Mouse (Mus musculus): ENCODE results near the gene Nsun5. TPM values are rescaled to one million over a fixed set of nuclear protein-coding genes. Genes with fewer than 3 reads are reported as not detected.

Nsun5 gene
- total and polyA plus RNA-seq, 3 experiments, result 21.0 to 27.6 (median 26.2) TPM

DNA sequence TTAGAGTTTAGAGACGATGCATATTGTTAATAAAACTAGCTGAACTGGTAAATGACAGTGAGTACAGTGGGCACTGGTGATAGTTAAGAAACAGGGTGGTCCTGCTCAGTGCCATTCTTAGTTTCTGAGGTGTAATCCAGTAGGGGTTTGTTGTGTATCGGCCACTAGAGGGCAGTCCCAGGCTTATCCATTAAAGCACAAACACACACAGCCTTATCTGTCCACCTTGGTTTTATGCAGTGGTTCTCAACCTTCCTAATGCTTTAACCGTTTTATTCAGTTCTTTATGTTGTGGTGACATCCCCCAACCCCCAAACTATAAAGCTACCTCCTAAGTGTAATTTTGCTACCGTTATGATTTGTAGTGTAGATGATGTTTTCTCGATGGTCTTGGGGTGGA lies 26.1 kb downstream of the Nsun5 start:
- Histone ChIP-seq H3K4me1 (ENCODE audit: insufficient read depth, low read depth, low read length) (peaks cover 41% of the 10 kb centered on the region), H3K36me3 (replicated peaks) (peaks cover 19% of the 10 kb centered on the region), H3K4me3 (ENCODE audit: low read depth, low read length) (no peak overlapping the region), H3K27me3 (ENCODE audit: insufficient read depth, low read length) (peaks cover 6% of the 10 kb centered on the region; the same call in 1 of the 2 replicates), H3K9me3 (replicated peaks) (no peaks in the 10 kb centered on the region)
- no peak for DNase-seq (ENCODE audit: low spot score)
- no peak for ATAC-seq (ENCODE audit: extremely low read depth, insufficient number of reproducible peaks, low FRiP score, poor library complexity, severe bottlenecking)
- TF ChIP-seq GATA1 (IDR thresholded peaks at IDR 0.05; ENCODE audit: borderline replicate concordance, low read length) (no peak), CTCF (IDR thresholded peaks at IDR 0.05; ENCODE audit: low read depth, low read length) (peak; percentile 55)

DNA sequence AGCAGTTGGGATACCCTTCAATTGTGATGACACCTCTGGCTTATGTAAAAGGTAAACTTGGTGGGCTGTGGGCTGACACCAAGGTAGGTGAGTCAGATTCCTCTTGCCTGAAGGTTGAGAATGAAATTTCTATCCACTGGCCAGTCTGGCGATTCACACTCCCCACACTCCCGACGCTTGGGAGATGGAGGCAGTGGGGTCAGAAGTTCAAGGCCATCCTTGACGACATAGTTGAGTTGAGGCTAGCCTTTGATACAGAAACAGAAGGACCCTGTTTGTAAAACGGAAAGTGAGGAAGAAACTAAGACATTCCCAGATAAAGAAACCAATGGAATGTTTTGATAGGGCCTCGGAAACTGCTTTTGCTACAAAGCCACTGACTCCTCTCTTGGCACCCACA lies 29.6 kb downstream of the Nsun5 start:
- Histone ChIP-seq H3K4me1 (ENCODE audit: insufficient read depth, low read depth, low read length) (peaks cover 16% of the 10 kb centered on the region), H3K4me3 (ENCODE audit: low read depth, low read length) (no peak overlapping the region), H3K36me3 (replicated peaks) (no peaks in the 10 kb centered on the region), H3K27me3 (ENCODE audit: insufficient read depth, low read length) (peaks cover 8% of the 10 kb centered on the region), H3K9me3 (replicated peaks) (no peaks in the 10 kb centered on the region)
- ATAC-seq (ENCODE audit: extremely low read depth, insufficient number of reproducible peaks, low FRiP score, poor library complexity, severe bottlenecking), result no peak
- DNase-seq (ENCODE audit: low spot score), result no peak
- TF ChIP-seq CTCF (IDR thresholded peaks at IDR 0.05; ENCODE audit: low read depth, low read length) (no peak), TAL1 (conservative IDR thresholded peaks at IDR 0.05; ENCODE audit: low read depth, low read length) (no peak), GATA2 (IDR thresholded peaks at IDR 0.05; ENCODE audit: borderline replicate concordance, low read depth, low read length) (no peak), POLR2AphosphoS5 (IDR thresholded peaks at IDR 0.05; ENCODE audit: insufficient replicate concordance, low read depth, low read length) (no peak), GATA1 (IDR thresholded peaks at IDR 0.05; ENCODE audit: borderline replicate concordance, low read length) (no peak)

DNA sequence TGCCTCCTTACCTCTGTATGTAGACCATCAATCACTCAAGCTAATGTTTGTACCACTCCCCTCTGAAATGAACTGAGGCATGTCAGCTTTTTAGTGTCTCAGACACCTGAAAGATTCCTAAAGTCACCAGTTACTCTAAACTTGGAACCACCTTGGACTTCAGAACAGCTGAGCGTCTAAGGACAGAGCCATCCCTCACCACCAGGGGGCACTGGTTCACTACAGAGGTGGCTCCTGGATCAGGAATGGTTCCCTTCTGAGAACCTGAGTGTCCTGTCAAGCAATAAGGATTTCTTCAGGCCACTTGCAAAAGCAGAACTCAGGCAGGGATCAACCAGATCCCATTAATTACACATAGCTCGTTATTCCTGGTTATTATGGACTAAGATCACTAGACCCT lies 30.5 kb downstream of the Nsun5 start:
- Histone ChIP-seq H3K27me3 (ENCODE audit: insufficient read depth, low read length) (peaks cover 12% of the 10 kb centered on the region), H3K4me3 (ENCODE audit: low read depth, low read length) (no peak overlapping the region), H3K9me3 (replicated peaks) (no peaks in the 10 kb centered on the region), H3K36me3 (replicated peaks) (no peaks in the 10 kb centered on the region), H3K4me1 (ENCODE audit: insufficient read depth, low read depth, low read length) (peaks cover 11% of the 10 kb centered on the region)
- ATAC-seq (ENCODE audit: extremely low read depth, insufficient number of reproducible peaks, low FRiP score, poor library complexity, severe bottlenecking) (no peak; the same call in 1 of the 2 replicates), DNase-seq (ENCODE audit: low spot score) (peak; percentile 44)
- TF ChIP-seq GATA1 (IDR thresholded peaks at IDR 0.05; ENCODE audit: borderline replicate concordance, low read length) (no peak), POLR2AphosphoS5 (IDR thresholded peaks at IDR 0.05; ENCODE audit: insufficient replicate concordance, low read depth, low read length) (no peak), GATA2 (IDR thresholded peaks at IDR 0.05; ENCODE audit: borderline replicate concordance, low read depth, low read length) (no peak), TAL1 (conservative IDR thresholded peaks at IDR 0.05; ENCODE audit: low read depth, low read length) (no peak), CTCF (IDR thresholded peaks at IDR 0.05; ENCODE audit: low read depth, low read length) (peak; percentile 92)

DNA sequence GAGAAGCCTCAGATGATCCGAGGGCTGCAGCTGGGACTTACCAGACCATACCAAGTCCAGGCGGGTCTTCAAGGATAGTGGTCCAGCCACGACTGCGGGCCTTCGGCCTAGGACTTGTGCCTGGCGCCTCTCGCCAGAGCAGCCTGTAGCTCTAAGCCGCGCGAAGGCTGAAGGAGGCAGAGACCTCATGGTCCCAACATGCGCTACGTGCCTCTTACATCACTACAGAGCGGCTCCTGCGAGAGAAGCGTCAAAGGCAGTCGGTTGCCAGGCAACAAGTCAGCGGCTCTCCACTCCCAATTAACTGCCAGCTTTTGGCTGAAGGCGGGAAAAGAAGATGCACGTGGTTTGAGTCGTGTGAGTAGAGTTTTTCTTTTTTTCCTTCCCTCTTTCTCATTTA lies 34.9 kb downstream of the Nsun5 start:
- DNase-seq (ENCODE audit: low spot score), result no peak
- Histone ChIP-seq H3K9me3 (replicated peaks) (no peaks in the 10 kb centered on the region), H3K36me3 (replicated peaks) (no peaks in the 10 kb centered on the region), H3K4me3 (ENCODE audit: low read depth, low read length) (no peak overlapping the region), H3K27me3 (ENCODE audit: insufficient read depth, low read length) (peaks cover 29% of the 10 kb centered on the region), H3K4me1 (ENCODE audit: insufficient read depth, low read depth, low read length) (no peaks in the 10 kb centered on the region)
- TF ChIP-seq GATA1 (IDR thresholded peaks at IDR 0.05; ENCODE audit: borderline replicate concordance, low read length), result no peak
- no peak for TF ChIP-seq POLR2AphosphoS5 (IDR thresholded peaks at IDR 0.05; ENCODE audit: insufficient replicate concordance, low read depth, low read length)
- no peak for TF ChIP-seq TAL1 (conservative IDR thresholded peaks at IDR 0.05; ENCODE audit: low read depth, low read length)
- TF ChIP-seq CTCF (IDR thresholded peaks at IDR 0.05; ENCODE audit: low read depth, low read length), result no peak
- no peak for TF ChIP-seq GATA2 (IDR thresholded peaks at IDR 0.05; ENCODE audit: borderline replicate concordance, low read depth, low read length)
- ATAC-seq (ENCODE audit: extremely low read depth, insufficient number of reproducible peaks, low FRiP score, poor library complexity, severe bottlenecking), result no peak

DNA sequence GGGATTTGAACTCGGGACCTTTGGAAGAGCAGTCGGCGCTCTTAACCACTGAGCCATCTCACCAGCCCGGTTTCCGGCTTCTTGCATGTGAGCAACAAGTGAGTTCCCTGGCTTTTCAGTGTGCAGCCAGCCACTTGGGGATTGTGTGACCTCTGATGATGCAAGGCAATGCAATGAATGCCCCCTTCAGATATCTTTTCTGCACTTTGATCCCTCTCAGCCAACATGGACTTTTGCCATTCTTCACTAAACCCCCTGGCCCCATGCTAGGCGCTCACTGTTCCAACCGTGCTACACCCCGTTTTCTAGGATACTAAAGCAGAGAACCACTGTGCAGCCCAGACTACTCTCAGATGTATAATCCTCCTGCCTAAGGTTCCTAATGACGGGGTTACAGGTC lies 35.7 kb downstream of the Nsun5 start:
- Histone ChIP-seq H3K36me3 (replicated peaks) (no peaks in the 10 kb centered on the region), H3K27me3 (ENCODE audit: insufficient read depth, low read length) (peaks cover 31% of the 10 kb centered on the region), H3K9me3 (replicated peaks) (no peaks in the 10 kb centered on the region), H3K4me3 (ENCODE audit: low read depth, low read length) (no peak overlapping the region), H3K4me1 (ENCODE audit: insufficient read depth, low read depth, low read length) (no peaks in the 10 kb centered on the region)
- no peak for TF ChIP-seq GATA1 (IDR thresholded peaks at IDR 0.05; ENCODE audit: borderline replicate concordance, low read length)
- no peak for TF ChIP-seq GATA2 (IDR thresholded peaks at IDR 0.05; ENCODE audit: borderline replicate concordance, low read depth, low read length)
- TF ChIP-seq POLR2AphosphoS5 (IDR thresholded peaks at IDR 0.05; ENCODE audit: insufficient replicate concordance, low read depth, low read length), result no peak
- ATAC-seq (ENCODE audit: extremely low read depth, insufficient number of reproducible peaks, low FRiP score, poor library complexity, severe bottlenecking) (no peak), DNase-seq (ENCODE audit: low spot score) (no peak)

DNA sequence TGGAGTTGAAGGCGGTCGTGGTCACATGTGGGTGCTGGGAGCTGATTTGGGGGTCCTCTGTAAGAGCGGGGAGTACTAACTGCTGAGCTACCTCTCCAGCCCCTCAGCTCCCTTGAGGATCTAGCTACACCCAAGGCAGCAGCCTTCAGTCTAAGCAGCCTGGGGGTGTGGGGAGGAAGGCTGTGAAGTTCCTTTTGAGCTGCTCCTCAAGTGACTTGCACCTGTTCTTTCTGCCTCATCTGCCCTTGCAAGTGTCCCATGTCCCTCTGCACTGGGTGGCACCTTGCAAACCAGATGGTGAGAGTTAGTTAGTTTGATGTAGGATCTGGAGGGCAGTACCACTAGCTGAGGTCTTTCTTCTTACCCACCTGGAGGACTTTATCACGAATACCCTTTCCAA lies 38.4 kb downstream of the Nsun5 start:
- Histone ChIP-seq H3K4me3 (ENCODE audit: low read depth, low read length) (no peak overlapping the region), H3K27me3 (ENCODE audit: insufficient read depth, low read length) (peaks cover 34% of the 10 kb centered on the region), H3K9me3 (replicated peaks) (no peaks in the 10 kb centered on the region), H3K4me1 (ENCODE audit: insufficient read depth, low read depth, low read length) (no peaks in the 10 kb centered on the region), H3K36me3 (replicated peaks) (no peaks in the 10 kb centered on the region)
- no peak for DNase-seq (ENCODE audit: low spot score)
- TF ChIP-seq POLR2AphosphoS5 (IDR thresholded peaks at IDR 0.05; ENCODE audit: insufficient replicate concordance, low read depth, low read length), result no peak
- no peak for TF ChIP-seq GATA2 (IDR thresholded peaks at IDR 0.05; ENCODE audit: borderline replicate concordance, low read depth, low read length)
- no peak for TF ChIP-seq CTCF (IDR thresholded peaks at IDR 0.05; ENCODE audit: low read depth, low read length)
- no peak for TF ChIP-seq TAL1 (conservative IDR thresholded peaks at IDR 0.05; ENCODE audit: low read depth, low read length)
- no peak for ATAC-seq (ENCODE audit: extremely low read depth, insufficient number of reproducible peaks, low FRiP score, poor library complexity, severe bottlenecking)

DNA sequence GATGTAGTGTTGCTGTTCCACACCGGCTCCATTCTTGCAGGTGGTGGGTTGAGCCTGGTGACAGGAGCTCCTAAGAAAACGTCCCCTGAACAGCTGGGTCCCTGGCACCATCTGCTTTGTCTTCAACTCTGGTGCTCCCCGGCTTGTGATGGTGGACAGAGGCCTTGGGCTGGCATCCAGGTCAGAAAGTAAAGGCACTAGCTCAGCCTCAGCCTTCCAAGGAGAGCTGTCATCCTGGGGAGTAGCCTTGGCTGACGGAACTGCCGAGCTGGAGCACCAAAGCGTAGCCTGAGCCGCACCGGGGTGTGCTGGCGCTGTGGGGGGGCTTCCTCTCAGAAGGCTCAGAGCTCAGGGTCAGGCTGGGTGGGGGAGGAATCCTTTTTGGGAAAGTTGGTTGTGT lies 40.5 kb downstream of the Nsun5 start:
- no peaks in the 10 kb centered on the region for H3K36me3 ChIP-seq (replicated peaks)

More for the DNA sequence above, 40.5 kb downstream of the Nsun5 start:
- H3K4me3 ChIP-seq (ENCODE audit: low read depth, low read length), result no peak overlapping the region
- peaks cover 28% of the 10 kb centered on the region for H3K27me3 ChIP-seq (ENCODE audit: insufficient read depth, low read length)
- TF ChIP-seq POLR2AphosphoS5 (IDR thresholded peaks at IDR 0.05; ENCODE audit: insufficient replicate concordance, low read depth, low read length) (no peak), GATA1 (IDR thresholded peaks at IDR 0.05; ENCODE audit: borderline replicate concordance, low read length) (no peak), GATA2 (IDR thresholded peaks at IDR 0.05; ENCODE audit: borderline replicate concordance, low read depth, low read length) (no peak), TAL1 (conservative IDR thresholded peaks at IDR 0.05; ENCODE audit: low read depth, low read length) (no peak), CTCF (IDR thresholded peaks at IDR 0.05; ENCODE audit: low read depth, low read length) (no peak)
- H3K9me3 ChIP-seq (replicated peaks), result no peaks in the 10 kb centered on the region
- H3K4me1 ChIP-seq (ENCODE audit: insufficient read depth, low read depth, low read length), result no peaks in the 10 kb centered on the region
- DNase-seq (ENCODE audit: low spot score) (no peak), ATAC-seq (ENCODE audit: extremely low read depth, insufficient number of reproducible peaks, low FRiP score, poor library complexity, severe bottlenecking) (no peak)

Other genes starting within 250 kb of the Nsun5 start
- 27.9 and 37.2 TPM in 2 replicates for gene Tbl2, start 220.3 kb upstream of the Nsun5 start, total RNA-seq (2014; fragmentation: Nextera tagmentation)
- gene Tbl2, start 220.3 kb upstream of the Nsun5 start, total RNA-seq (2017), result 21.5 and 25.1 TPM in 2 replicates
- 18.2 and 22.5 TPM in 2 replicates for gene Tbl2, start 220.3 kb upstream of the Nsun5 start, polyA plus RNA-seq (2012)
- gene Bcl7b, start 201.7 kb upstream of the Nsun5 start, total RNA-seq (2014; fragmentation: Nextera tagmentation), result 33.6 and 54.5 TPM in 2 replicates
- gene Bcl7b, start 201.7 kb upstream of the Nsun5 start, total RNA-seq (2017), result 23.5 and 27.9 TPM in 2 replicates
- 51.1 and 52.4 TPM in 2 replicates for gene Bcl7b, start 201.7 kb upstream of the Nsun5 start, polyA plus RNA-seq (2012)
- gene Baz1b, start 182.7 kb upstream of the Nsun5 start, total RNA-seq (2014; fragmentation: Nextera tagmentation), result 223 and 232 TPM in 2 replicates
- gene Baz1b, start 182.7 kb upstream of the Nsun5 start, total RNA-seq (2017), result 159 and 187 TPM in 2 replicates
- 65.7 and 67.9 TPM in 2 replicates for gene Baz1b, start 182.7 kb upstream of the Nsun5 start, polyA plus RNA-seq (2012)
- gene Fzd9, start 118.7 kb upstream of the Nsun5 start, total RNA-seq (2014; fragmentation: Nextera tagmentation), result not detected in 2 replicates
- gene Fzd9, start 118.7 kb upstream of the Nsun5 start, total RNA-seq (2017), result 0.17 TPM in 1 of 2 replicates, not detected in the other
- gene Fzd9, start 118.7 kb upstream of the Nsun5 start, polyA plus RNA-seq (2012), result 0.66 and 0.94 TPM in 2 replicates
- not detected in 2 replicates for gene Fkbp6, start 19.9 kb upstream of the Nsun5 start, total RNA-seq (2014; fragmentation: Nextera tagmentation)
- not detected in 2 replicates for gene Fkbp6, start 19.9 kb upstream of the Nsun5 start, total RNA-seq (2017)
- not detected in 2 replicates for gene Fkbp6, start 19.9 kb upstream of the Nsun5 start, polyA plus RNA-seq (2012)
- not detected in 2 replicates for gene Trim50, start 16.7 kb upstream of the Nsun5 start, total RNA-seq (2014; fragmentation: Nextera tagmentation)
- 0.16 TPM in 1 of 2 replicates, not detected in the other for gene Trim50, start 16.7 kb upstream of the Nsun5 start, total RNA-seq (2017)
- gene Trim50, start 16.7 kb upstream of the Nsun5 start, polyA plus RNA-seq (2012), result not detected in 2 replicates
- 105 and 123 TPM in 2 replicates for gene Pom121, start 24.6 kb downstream of the Nsun5 start, total RNA-seq (2014; fragmentation: Nextera tagmentation)
- 4.9 and 5.0 TPM in 2 replicates for gene Pom121, start 24.6 kb downstream of the Nsun5 start, total RNA-seq (2017)
- gene Pom121, start 24.6 kb downstream of the Nsun5 start, polyA plus RNA-seq (2012), result 162 and 185 TPM in 2 replicates
- gene Hip1, start 175.2 kb downstream of the Nsun5 start, total RNA-seq (2014; fragmentation: Nextera tagmentation), result not detected in 2 replicates
- 0.17 and 0.38 TPM in 2 replicates for gene Hip1, start 175.2 kb downstream of the Nsun5 start, total RNA-seq (2017)
- not detected in 2 replicates for gene Hip1, start 175.2 kb downstream of the Nsun5 start, polyA plus RNA-seq (2012)
- not detected in 2 replicates for gene Ccl26, start 193.6 kb downstream of the Nsun5 start, total RNA-seq (2014; fragmentation: Nextera tagmentation)
- gene Ccl26, start 193.6 kb downstream of the Nsun5 start, total RNA-seq (2017), result not detected in 2 replicates
- gene Ccl26, start 193.6 kb downstream of the Nsun5 start, polyA plus RNA-seq (2012), result not detected in 2 replicates
- not detected in 2 replicates for gene Ccl24, start 203.1 kb downstream of the Nsun5 start, total RNA-seq (2014; fragmentation: Nextera tagmentation)
- 0.12 TPM in 1 of 2 replicates, not detected in the other for gene Ccl24, start 203.1 kb downstream of the Nsun5 start, total RNA-seq (2017)
- not detected in 2 replicates for gene Ccl24, start 203.1 kb downstream of the Nsun5 start, polyA plus RNA-seq (2012)